Mouse (Mus musculus): ENCODE results near the gene Setmar.

Gene Setmar

GRCm38 (mm10) chr6:108064918-108065526 lies at the start of gene Setmar:
Gene Setmar (plus strand): TSS chr6:108065045.
- peak; percentile 97 for DNase-seq (ENCODE audit: low spot score in 2 of 2)

GRCm38 (mm10) chr6:108021646-108022045 lies 43.2 kb upstream of the Setmar start:
- DNase-seq (ENCODE audit: low spot score in 2 of 2): peak; percentile 60 to 74

- DNase-seq (ENCODE audit: low spot score in 2 of 2): peak; percentile 71 to 74
Measured at GRCm38 (mm10) chr6:108055041-108055440, 9.8 kb upstream of the Setmar start.

GRCm38 (mm10) chr6:108055946-108056345 lies 8.9 kb upstream of the Setmar start:
- no peak for DNase-seq (ENCODE audit: low spot score in 2 of 2)

- no peak for DNase-seq (ENCODE audit: low spot score in 2 of 2)
Measured at GRCm38 (mm10) chr6:108057353-108057752, 7.5 kb upstream of the Setmar start.

- no peak for DNase-seq (ENCODE audit: low spot score in 2 of 2)
Measured at GRCm38 (mm10) chr6:108058066-108058465, 6.8 kb upstream of the Setmar start.

- DNase-seq (ENCODE audit: low spot score in 2 of 2): no peak
Measured at GRCm38 (mm10) chr6:108061121-108061520, 3.7 kb upstream of the Setmar start.

GRCm38 (mm10) chr6:108065583-108065982 lies 738 bp downstream of the Setmar start:
- peak; percentile 84 for DNase-seq (ENCODE audit: low spot score in 2 of 2)

- DNase-seq (ENCODE audit: low spot score in 2 of 2): no peak
Measured at GRCm38 (mm10) chr6:108070947-108071346, 6.1 kb downstream of the Setmar start.

- peak; percentile 59 for DNase-seq (ENCODE audit: low spot score in 2 of 2)
Measured at GRCm38 (mm10) chr6:108073071-108073470, 8.2 kb downstream of the Setmar start.

GRCm38 (mm10) chr6:108073931-108074330 lies 9.1 kb downstream of the Setmar start:
- DNase-seq (ENCODE audit: low spot score in 2 of 2): no peak

- peak; percentile 60 to 61 for DNase-seq (ENCODE audit: low spot score in 2 of 2)
Measured at GRCm38 (mm10) chr6:108074624-108075023, 9.8 kb downstream of the Setmar start.

GRCm38 (mm10) chr6:108075857-108076256 lies 11.0 kb downstream of the Setmar start:
- DNase-seq (ENCODE audit: low spot score in 2 of 2): no peak

- no peak for DNase-seq (ENCODE audit: low spot score in 2 of 2)
Measured at GRCm38 (mm10) chr6:108091296-108091695, 26.5 kb downstream of the Setmar start.

GRCm38 (mm10) chr6:108092646-108093045 lies 27.8 kb downstream of the Setmar start:
- no peak for DNase-seq (ENCODE audit: low spot score in 2 of 2)

GRCm38 (mm10) chr6:108093449-108093848 lies 28.6 kb downstream of the Setmar start:
- DNase-seq (ENCODE audit: low spot score in 2 of 2): no peak

GRCm38 (mm10) chr6:108095445-108095844 lies 30.6 kb downstream of the Setmar start:
- no peak for DNase-seq (ENCODE audit: low spot score in 2 of 2)

- peak; percentile 60 for DNase-seq (ENCODE audit: low spot score in 2 of 2)
Measured at GRCm38 (mm10) chr6:108098171-108098845, 33.5 kb downstream of the Setmar start.

- no peak for DNase-seq (ENCODE audit: low spot score in 2 of 2)
Measured at GRCm38 (mm10) chr6:108098846-108099217, 34.0 kb downstream of the Setmar start.

- DNase-seq (ENCODE audit: low spot score in 2 of 2): no peak
Measured at GRCm38 (mm10) chr6:108101936-108102830, 37.3 kb downstream of the Setmar start.

- no peak for DNase-seq (ENCODE audit: low spot score in 2 of 2)
Measured at GRCm38 (mm10) chr6:108107376-108107775, 42.5 kb downstream of the Setmar start.

GRCm38 (mm10) chr6:108110336-108110735 lies 45.5 kb downstream of the Setmar start:
- no peak for DNase-seq (ENCODE audit: low spot score in 2 of 2)
